In the genomic region with DNA sequence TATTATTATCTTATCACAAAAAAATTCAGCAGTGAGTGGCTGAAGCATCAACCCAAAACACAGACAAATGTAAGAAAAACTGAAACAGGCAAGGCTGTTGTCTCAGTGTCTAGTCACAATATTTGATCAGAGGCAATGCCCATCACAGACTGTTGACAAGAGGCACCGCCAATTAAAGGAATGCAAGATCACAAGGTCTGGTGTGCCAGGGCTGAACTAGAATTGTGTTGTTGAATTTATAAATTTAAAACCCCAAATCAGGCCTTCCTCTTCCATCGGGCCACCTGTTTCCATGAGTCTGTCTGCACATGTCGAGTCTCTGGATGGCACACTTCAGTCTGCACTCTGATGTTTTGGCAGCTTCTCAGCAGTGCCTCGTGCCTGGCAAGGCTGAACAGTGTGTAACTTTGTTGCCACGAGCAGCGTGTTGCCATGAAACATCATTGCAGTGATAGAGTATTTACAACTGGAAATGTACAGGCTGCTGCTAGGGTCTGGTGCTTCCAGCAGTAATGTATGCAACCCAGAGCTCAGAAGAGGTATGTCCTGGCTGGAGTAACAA, we compare ENCODE assay signal across 12 mouse cellular contexts.
A peak's percentile ranks its signal among the peaks of the same experiment; 100 is the strongest.
DNase-seq lines count a peak whose midpoint lies in the region; ATAC-seq and TF ChIP-seq lines count a peak whose summit lies in the region.
"Had no signal": no experiment of that assay in that cellular context is flagged by ENCODE, and none has a peak within 500 bp of the region (broad histone marks: within the 10 kb centered on the region; RNA-seq: fewer than 3 reads in every experiment).

No protein-coding gene starts in this region.

- H3K4me3 ChIP-seq in heart, embryonic 11.5 days (ENCODE audit: low read depth, low read length) = no peak overlapping the region
- H3K4me3 ChIP-seq in thymus, adult 2 months (ENCODE audit: control insufficient read depth, insufficient read depth, low read length) = no peak overlapping the region
- H3K4me3 ChIP-seq: erythroblast, embryonic 14.5 days; neural tube, embryonic 12.5 days had no signal

- DNase-seq in heart, adult 11 months = peak; percentile 95
- peak; percentile 33 for DNase-seq in adrenal gland, adult 8-10 months
- peak; percentile 13 to 20 for DNase-seq in frontal cortex, postnatal 10 days (ENCODE audit: low spot score in 2 of 2)
- peak; percentile 15 for DNase-seq in left cerebral cortex, postnatal 4 days
- DNase-seq in thymus, adult 2 months = no peak
- no peak for DNase-seq in spleen, adult 18-20 months
- DNase-seq in cerebellum, adult 11-12 months = no peak
- DNase-seq: kidney, adult 9 months had no signal

- no peaks in the 10 kb centered on the region for H3K27me3 ChIP-seq in heart, embryonic 11.5 days (ENCODE audit: control insufficient read depth, insufficient read depth, low read length)
- H3K27me3 ChIP-seq in thymus, adult 2 months (ENCODE audit: control insufficient read depth, insufficient read depth, low read length) = no peaks in the 10 kb centered on the region
- H3K27me3 ChIP-seq: neural tube, embryonic 12.5 days had no signal

- no peaks in the 10 kb centered on the region for H3K9me3 ChIP-seq in heart, embryonic 11.5 days (replicated peaks; ENCODE audit: control insufficient read depth, low read length)
- H3K9me3 ChIP-seq: neural tube, embryonic 12.5 days had no signal

- ATAC-seq in heart, embryonic 11.5 days (replicated peaks; ENCODE audit: insufficient number of reproducible peaks, low FRiP score, low TSS enrichment) = no peak

- intact Hi-C loops in left cerebral cortex, postnatal 4 days (cut with DNase I) = no loop called here

- TF ChIP-seq POLR2A in thymus, adult 2 months (IDR thresholded peaks at IDR 0.05; ENCODE audit: control insufficient read depth, extremely low read depth, insufficient read depth, low read length, poor library complexity) = no peak

- no peaks in the 10 kb centered on the region for H3K36me3 ChIP-seq in heart, embryonic 11.5 days (ENCODE audit: control insufficient read depth, insufficient read depth, low read length)
- H3K36me3 ChIP-seq in thymus, adult 2 months (ENCODE audit: control insufficient read depth, insufficient read depth, low read length) = no peaks in the 10 kb centered on the region
- H3K36me3 ChIP-seq: neural tube, embryonic 12.5 days had no signal

- no peak overlapping the region for H3K4me2 ChIP-seq in heart, embryonic 11.5 days
- H3K4me2 ChIP-seq: liver, embryonic 11.5 days; neural tube, embryonic 12.5 days had no signal

- no peak overlapping the region for H3K27ac ChIP-seq in heart, embryonic 11.5 days (ENCODE audit: low read depth, low read length)
- H3K27ac ChIP-seq in thymus, adult 2 months (ENCODE audit: control insufficient read depth, insufficient read depth, low read length) = no peak overlapping the region
- H3K27ac ChIP-seq: neural tube, embryonic 12.5 days had no signal

- TF ChIP-seq CTCF in thymus, adult 2 months (IDR thresholded peaks at IDR 0.05; ENCODE audit: borderline replicate concordance, control insufficient read depth, extremely low read depth, insufficient read depth, low read length, poor library complexity) = no peak

- 57% methylated on average over 6 of the region's 6 CpGs for WGBS in heart, embryonic 11.5 days (ENCODE audit: insufficient replicate concordance)
- 69% methylated on average over 6 of the region's 6 CpGs for WGBS in thymus, adult 2 months

- peaks cover 13% of the 10 kb centered on the region; the same call in 1 of the 2 replicates for H3K4me1 ChIP-seq in heart, embryonic 11.5 days (ENCODE audit: control insufficient read depth, insufficient read depth, low read length)
- H3K4me1 ChIP-seq in thymus, adult 2 months (replicated peaks; ENCODE audit: control insufficient read depth, insufficient read depth, low read length) = no peaks in the 10 kb centered on the region

- H3K9ac ChIP-seq in heart, embryonic 11.5 days (ENCODE audit: low read depth, low read length) = no peak overlapping the region
- H3K9ac ChIP-seq: neural tube, embryonic 12.5 days had no signal

Comparison
In these comparisons a context has a peak if more than half of its experiments do, and no peak if none do; other contexts are left out.
1. DNase-seq: peak in heart, adult 11 months (single experiment), adrenal gland, adult 8-10 months (single experiment), frontal cortex, postnatal 10 days (2 of 2) and left cerebral cortex, postnatal 4 days (single experiment); none in thymus, adult 2 months (single experiment), spleen, adult 18-20 months (0 of 2) and cerebellum, adult 11-12 months (single experiment).